Mouse (Mus musculus) kidney, postnatal 0 days (tissue): ENCODE results near the gene Dnah6. TPM values are rescaled to one million over a fixed set of nuclear protein-coding genes. Genes with fewer than 3 reads are reported as not detected.

ENCODE experiments used
- ATAC-seq: fragments of 200-750 bp; cut with Nextera tagmentation; replicated peaks from 2 replicates; pipeline ENCODE4 v1.8.0; 2017; ENCODE audit warnings: low read depth, moderate number of reproducible peaks, moderate TSS enrichment, moderate library complexity; ENCODE audit not compliant: low FRiP score
- DNase-seq: peaks from one replicate; pipeline ENCODE4 v3.0.0-alpha.2; 2016; ENCODE audit warnings: low spot score
- H3K27ac ChIP-seq: fragments of 300-500 bp; sonication (generic); 2 replicates; pipeline ENCODE4 v1.5.1; 2014; ENCODE audit warnings: mild to moderate bottlenecking
- H3K27me3 ChIP-seq: fragments of 300-500 bp; sonication (generic); 2 replicates; pipeline ENCODE4 v1.6.1; 2014; ENCODE audit warnings: low read length, mixed read lengths; ENCODE audit not compliant: insufficient read depth
- H3K36me3 ChIP-seq: fragments of 300-500 bp; sonication (generic); 2 replicates; pipeline ENCODE4 v1.6.1; 2014; ENCODE audit warnings: low read length, mixed read lengths; ENCODE audit not compliant: insufficient read depth
- H3K4me1 ChIP-seq: fragments of 300-500 bp; sonication (generic); replicated peaks from 2 replicates; pipeline ENCODE4 v1.6.1; 2014; ENCODE audit warnings: antibody characterized with exemption, low read length, mixed read lengths; ENCODE audit not compliant: insufficient read depth
- H3K4me2 ChIP-seq: fragments of 300-500 bp; sonication (generic); 2 replicates; pipeline ENCODE4 v1.6.1; 2014; ENCODE audit warnings: mild to moderate bottlenecking, low read length, moderate library complexity, mixed read lengths
- H3K4me3 ChIP-seq: fragments of 300-500 bp; sonication (generic); replicated peaks from 2 replicates; pipeline ENCODE4 v1.5.1; 2014; ENCODE audit warnings: low read depth, low read length
- H3K9ac ChIP-seq: fragments of 300-500 bp; sonication (generic); 2 replicates; pipeline ENCODE4 v1.6.1; 2014; ENCODE audit warnings: low read depth, low read length
- H3K9me3 ChIP-seq: fragments of 300-500 bp; sonication (generic); replicated peaks from 2 replicates; pipeline ENCODE4 v1.6.1; 2016; ENCODE audit warnings: low read length, inconsistent platforms, mixed read lengths
- CTCF ChIP-seq: IDR thresholded peaks from 2 replicates; pipeline ENCODE4 v1.5.1; 2016; ENCODE audit warnings: antibody characterized with exemption, low read depth, mild to moderate bottlenecking, moderate library complexity
- WGBS: fragments of 180-500 bp; shearing (Covaris S2); extraction: QIAGEN DNeasy Blood & Tissue Kit; methylation state at CpG from one replicate; pipeline ENCODE4 v1.1.7; 2014; 5-methylcytosine and 5-hydroxymethylcytosine counted together
- polyA plus RNA-seq: library from polyadenylated mRNA; unstranded; fragments of >200 nt; fragmentation: Nextera tagmentation; extraction: Ambion mirVana; gene quantifications from 2 replicates; pipeline ENCODE4 v1.2.1, GENCODE M21; 2015

Dnah6 gene
- polyA plus RNA-seq, 1 experiment from 2014 or later: 0.09 TPM

- Histone ChIP-seq H3K4me2 (peak overlapping the region; percentile 79), H3K9ac (peak overlapping the region; percentile 86), H3K4me3 (peak overlapping the region; percentile 92), H3K27me3 (no peaks in the 10 kb centered on the region), H3K36me3 (no peaks in the 10 kb centered on the region), H3K27ac (peak overlapping the region; percentile 87; the same call in 1 of the 2 replicates), H3K4me1 (peaks cover 4% of the 10 kb centered on the region), H3K9me3 (no peaks in the 10 kb centered on the region)
- no peak for TF ChIP-seq CTCF
- WGBS: 3% methylated on average over 12 of the region's 12 CpGs
- DNase-seq (peak; percentile 46), ATAC-seq (peak; percentile 42)
These were observed 27.6 kb upstream of the Dnah6 start for GRCm38 (mm10) chr6:73249049-73249422.

- Histone ChIP-seq H3K27me3 (no peaks in the 10 kb centered on the region), H3K9ac (peak within 1 kb of the TSS; percentile 86), H3K9me3 (no peaks in the 10 kb centered on the region), H3K4me3 (peak within 1 kb of the TSS; percentile 92), H3K36me3 (no peaks in the 10 kb centered on the region), H3K4me2 (peak within 1 kb of the TSS; percentile 79), H3K4me1 (peaks cover 3% of the 10 kb centered on the region), H3K27ac (peak within 1 kb of the TSS; percentile 87)
- no peak for TF ChIP-seq CTCF
- DNase-seq (peak; percentile 93), ATAC-seq (peak; percentile 92)
- whole genome bisulfite sequencing: under 1% methylated on average over 56 of the region's 58 CpGs
These were observed 27.0 kb upstream of the Dnah6 start, which contains the start of gene Suclg1 for GRCm38 (mm10) chr6:73248237-73249048. TSS of gene Suclg1 (plus strand) at chr6:73248382.

GRCm38 (mm10) chr6:73247452-73247851 is 26.0 kb upstream of the Dnah6 start:
- H3K4me1 ChIP-seq: peaks cover 3% of the 10 kb centered on the region
- no peaks in the 10 kb centered on the region for H3K36me3 ChIP-seq
- no peak overlapping the region for H3K9ac ChIP-seq
- peak overlapping the region; percentile 79 for H3K4me2 ChIP-seq
- 0 out of 2 replicates have a peak overlapping the region, but pooled peaks have one; percentile 87 for H3K27ac ChIP-seq
- DNase-seq: peak; percentile 49
- 44% methylated on average over 4 of the region's 4 CpGs for WGBS
- peak; percentile 73 for TF ChIP-seq CTCF
- no peaks in the 10 kb centered on the region for H3K9me3 ChIP-seq
- ATAC-seq: no peak
- no peaks in the 10 kb centered on the region for H3K27me3 ChIP-seq
- peak overlapping the region; percentile 92 for H3K4me3 ChIP-seq

GRCm38 (mm10) chr6:73246821-73247220 is 25.4 kb upstream of the Dnah6 start:
- no peak for DNase-seq
- Histone ChIP-seq H3K9me3 (no peaks in the 10 kb centered on the region), H3K9ac (no peak overlapping the region), H3K4me3 (no peak overlapping the region), H3K36me3 (no peaks in the 10 kb centered on the region), H3K4me2 (no peak overlapping the region), H3K27ac (no peak overlapping the region), H3K4me1 (peaks cover 3% of the 10 kb centered on the region), H3K27me3 (no peaks in the 10 kb centered on the region)
- ATAC-seq: no peak
- no peak for TF ChIP-seq CTCF
- WGBS: 77% methylated on average over 2 of the region's 2 CpGs

GRCm38 (mm10) chr6:73235650-73236049 is 14.2 kb upstream of the Dnah6 start:
- Histone ChIP-seq H3K27me3 (no peaks in the 10 kb centered on the region), H3K4me2 (no peak overlapping the region), H3K9ac (no peak overlapping the region), H3K9me3 (no peaks in the 10 kb centered on the region), H3K36me3 (no peaks in the 10 kb centered on the region), H3K4me1 (no peaks in the 10 kb centered on the region), H3K27ac (no peak overlapping the region), H3K4me3 (no peak overlapping the region)
- DNase-seq (no peak), ATAC-seq (no peak)
- TF ChIP-seq CTCF: no peak
- WGBS: 78% methylated on average over 3 of the region's 3 CpGs

GRCm38 (mm10) chr6:73234302-73234900 is 12.9 kb upstream of the Dnah6 start:
- no peak for TF ChIP-seq CTCF
- 87% methylated on average over 6 of the region's 6 CpGs for WGBS
- DNase-seq (no peak), ATAC-seq (no peak)
- H3K4me2 ChIP-seq: no peak overlapping the region
- no peaks in the 10 kb centered on the region for H3K4me1 ChIP-seq
- no peaks in the 10 kb centered on the region for H3K36me3 ChIP-seq
- H3K27me3 ChIP-seq: no peaks in the 10 kb centered on the region
- no peak overlapping the region for H3K4me3 ChIP-seq
- no peak overlapping the region for H3K9ac ChIP-seq
- no peak overlapping the region for H3K27ac ChIP-seq
- no peaks in the 10 kb centered on the region for H3K9me3 ChIP-seq
